Mouse (Mus musculus) limb, embryonic 15.5 days (tissue): ENCODE measurements around the gene Cdh18. TPM values are rescaled to one million over a fixed set of nuclear protein-coding genes. Genes with fewer than 3 reads are reported as not detected.

Experiments used
- ATAC-seq: fragments of 200-750 bp; cut with Nextera tagmentation; 2 replicates; pipeline ENCODE4 v1.8.0; 2017; ENCODE audit warnings: low read depth, moderate TSS enrichment; ENCODE audit not compliant: insufficient number of reproducible peaks, low FRiP score, low TSS enrichment
- H3K27ac ChIP-seq: fragments of 300-500 bp; sonication (generic); 2 replicates; pipeline ENCODE4 v1.5.1; 2015; ENCODE audit warnings: moderate library complexity, mild to moderate bottlenecking, inconsistent platforms
- H3K27me3 ChIP-seq: fragments of 300-500 bp; sonication (generic); 2 replicates; pipeline ENCODE4 v1.6.1; 2015; ENCODE audit warnings: inconsistent platforms
- H3K36me3 ChIP-seq: fragments of 300-500 bp; sonication (generic); 2 replicates; pipeline ENCODE4 v1.6.1; 2015; ENCODE audit warnings: inconsistent platforms
- H3K4me1 ChIP-seq: fragments of 300-500 bp; sonication (generic); 2 replicates; pipeline ENCODE4 v1.6.1; 2015; ENCODE audit warnings: inconsistent platforms
- H3K4me2 ChIP-seq: fragments of 300-500 bp; sonication (generic); 2 replicates; pipeline ENCODE4 v1.6.1; 2015; ENCODE audit warnings: mild to moderate bottlenecking, inconsistent platforms
- H3K4me3 ChIP-seq: fragments of 300-500 bp; sonication (generic); 2 replicates; pipeline ENCODE4 v1.5.1; 2015; ENCODE audit warnings: mild to moderate bottlenecking, inconsistent platforms
- H3K9ac ChIP-seq: fragments of 300-500 bp; sonication (generic); 2 replicates; pipeline ENCODE4 v1.6.1; 2015; ENCODE audit warnings: inconsistent platforms
- H3K9me3 ChIP-seq: fragments of 300-500 bp; sonication (generic); 2 replicates; pipeline ENCODE4 v1.6.1; 2016; ENCODE audit warnings: inconsistent platforms
- WGBS: fragments of 180-500 bp; shearing (Covaris S2); methylation state at CpG from one replicate; pipeline ENCODE4 v1.1.7; 2015; 5-methylcytosine and 5-hydroxymethylcytosine counted together
- polyA plus RNA-seq: library from polyadenylated mRNA; unstranded; fragments of >200 nt; fragmentation: Nextera tagmentation; extraction: Ambion mirVana; gene quantifications from 2 replicates; pipeline ENCODE4 v1.2.1, GENCODE M21; 2015

Cdh18 gene
- polyA plus RNA-seq, 1 experiment from 2014 or later: 0.90 TPM

DNA sequence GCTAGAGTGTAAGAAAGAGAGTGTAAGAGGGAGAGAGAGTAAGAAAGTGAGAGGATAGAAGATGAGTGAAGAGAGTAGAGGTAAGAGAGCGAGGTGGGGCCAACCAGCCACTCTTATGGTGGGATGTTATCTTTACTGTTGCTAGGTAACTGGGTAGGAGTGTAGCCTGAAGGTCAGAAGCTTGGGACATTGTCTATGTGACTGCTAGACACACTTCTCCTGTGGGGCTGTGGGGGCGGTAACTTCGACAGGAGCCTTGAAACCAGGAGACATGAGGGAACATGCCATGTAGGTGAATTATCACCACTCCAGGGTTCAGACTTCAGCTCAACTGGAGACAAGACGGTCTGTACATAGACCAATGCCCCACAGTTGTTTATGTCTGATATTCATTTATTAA, 227.5 kb downstream of the Cdh18 start:
- H3K4me1 ChIP-seq: no peaks in the 10 kb centered on the region
- no peak overlapping the region for H3K4me2 ChIP-seq
- H3K27ac ChIP-seq: no peak overlapping the region
- H3K4me3 ChIP-seq: no peak overlapping the region
- H3K9ac ChIP-seq: no peak overlapping the region
- ATAC-seq: no peak
- no peaks in the 10 kb centered on the region for H3K27me3 ChIP-seq
- 85% methylated on average over 4 of the region's 4 CpGs for WGBS
- no peaks in the 10 kb centered on the region for H3K36me3 ChIP-seq
- H3K9me3 ChIP-seq: no peaks in the 10 kb centered on the region

DNA sequence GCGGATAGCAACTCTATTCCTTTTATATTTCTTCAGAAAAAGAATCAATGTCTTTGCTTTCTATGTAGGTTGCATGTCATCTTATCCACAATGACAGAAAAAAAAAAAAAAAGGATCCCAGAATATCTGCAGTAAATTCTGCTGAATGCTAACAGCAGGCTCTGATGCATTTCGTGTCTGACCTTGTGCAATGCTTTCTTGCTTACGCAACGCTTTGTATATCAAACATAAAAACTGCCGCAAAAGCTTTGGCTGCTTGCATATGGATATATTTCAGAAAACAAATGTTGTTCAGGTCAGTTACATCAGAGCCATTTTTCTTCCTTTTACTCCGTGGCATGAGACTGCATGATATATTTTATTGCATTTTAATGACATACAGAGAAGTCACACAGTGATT, 240.9 kb downstream of the Cdh18 start:
- no peak overlapping the region for H3K9ac ChIP-seq
- no peak overlapping the region for H3K4me3 ChIP-seq
- no peaks in the 10 kb centered on the region for H3K9me3 ChIP-seq
- no peak overlapping the region for H3K4me2 ChIP-seq
- no peaks in the 10 kb centered on the region for H3K36me3 ChIP-seq
- H3K27ac ChIP-seq: no peak overlapping the region
- H3K4me1 ChIP-seq: no peaks in the 10 kb centered on the region
- H3K27me3 ChIP-seq: no peaks in the 10 kb centered on the region
- WGBS: 74% methylated on average over 6 of the region's 6 CpGs
- ATAC-seq: no peak

DNA sequence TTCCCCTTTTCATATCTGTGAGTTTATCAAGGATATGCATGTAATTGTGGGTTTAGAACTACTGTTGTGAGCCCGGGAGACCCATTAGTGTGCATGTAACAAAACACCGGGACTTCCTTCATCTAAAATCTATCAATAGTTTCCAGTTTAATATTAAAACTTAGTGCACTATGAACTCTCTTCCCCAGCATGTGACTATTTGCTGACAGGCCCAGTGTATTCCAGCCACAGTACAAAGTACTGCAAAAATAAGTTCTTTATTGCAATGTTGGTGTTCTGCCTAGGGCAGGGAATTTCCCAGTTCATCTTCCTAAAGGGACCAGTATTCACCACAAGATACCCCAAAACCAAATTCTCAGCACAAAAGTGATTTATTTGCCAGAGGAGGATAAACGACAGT, 243.0 kb downstream of the Cdh18 start:
- H3K27me3 ChIP-seq: no peaks in the 10 kb centered on the region
- H3K9ac ChIP-seq: no peak overlapping the region
- no peaks in the 10 kb centered on the region for H3K4me1 ChIP-seq
- 78% methylated on average over 3 of the region's 3 CpGs for WGBS
- H3K4me2 ChIP-seq: no peak overlapping the region
- no peak overlapping the region for H3K27ac ChIP-seq
- H3K9me3 ChIP-seq: no peaks in the 10 kb centered on the region
- no peak overlapping the region for H3K4me3 ChIP-seq
- no peaks in the 10 kb centered on the region for H3K36me3 ChIP-seq
- ATAC-seq: no peak

DNA sequence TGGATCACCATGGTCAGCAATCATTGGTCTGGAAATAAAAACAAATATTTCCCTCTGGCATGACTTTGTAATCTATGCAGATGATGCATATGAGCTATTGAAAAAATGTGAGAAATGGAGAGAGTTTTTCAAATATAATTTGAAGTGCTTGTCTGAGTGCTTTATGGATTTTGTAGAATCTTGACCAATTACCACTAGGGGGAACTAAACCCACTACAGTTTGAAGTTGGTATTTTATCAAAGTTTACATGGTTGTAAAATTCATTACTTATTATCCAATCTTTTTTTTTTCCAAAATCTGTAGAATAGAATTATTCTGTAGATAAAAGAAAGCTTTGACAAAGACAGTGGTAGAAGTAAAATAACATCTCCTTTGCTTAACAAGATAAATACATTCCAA, 284.3 kb downstream of the Cdh18 start:
- Histone ChIP-seq H3K36me3 (no peaks in the 10 kb centered on the region), H3K9me3 (no peaks in the 10 kb centered on the region), H3K27ac (no peak overlapping the region), H3K4me2 (no peak overlapping the region), H3K9ac (no peak overlapping the region), H3K4me1 (no peaks in the 10 kb centered on the region), H3K27me3 (no peaks in the 10 kb centered on the region), H3K4me3 (no peak overlapping the region)
- ATAC-seq: no peak

DNA sequence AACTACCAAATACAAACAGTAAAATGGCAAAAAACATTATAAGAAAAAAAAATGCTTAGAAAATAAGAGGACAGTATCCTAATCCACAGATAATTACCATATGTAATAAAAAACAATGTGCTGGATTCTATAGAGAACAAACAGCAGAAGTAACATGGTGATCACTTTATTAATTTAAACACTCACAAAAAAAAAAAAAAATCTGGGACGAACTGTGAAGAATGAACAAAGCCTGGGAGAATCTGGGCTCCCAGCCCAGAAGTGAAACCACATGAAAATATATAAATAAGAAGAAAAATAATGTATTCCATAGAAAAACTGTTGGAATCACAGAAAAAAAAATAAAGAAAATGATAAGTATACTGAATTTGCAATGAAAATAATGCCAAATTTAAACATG, 288.4 kb downstream of the Cdh18 start:
- no peaks in the 10 kb centered on the region for H3K27me3 ChIP-seq
- H3K9me3 ChIP-seq: no peaks in the 10 kb centered on the region
- H3K27ac ChIP-seq: no peak overlapping the region
- no peaks in the 10 kb centered on the region for H3K4me1 ChIP-seq
- no peak overlapping the region for H3K4me2 ChIP-seq
- no peak overlapping the region for H3K9ac ChIP-seq
- H3K36me3 ChIP-seq: no peaks in the 10 kb centered on the region
- H3K4me3 ChIP-seq: no peak overlapping the region
- no peak for ATAC-seq
- WGBS: 57% methylated on average over 1 of the region's 1 CpGs

DNA sequence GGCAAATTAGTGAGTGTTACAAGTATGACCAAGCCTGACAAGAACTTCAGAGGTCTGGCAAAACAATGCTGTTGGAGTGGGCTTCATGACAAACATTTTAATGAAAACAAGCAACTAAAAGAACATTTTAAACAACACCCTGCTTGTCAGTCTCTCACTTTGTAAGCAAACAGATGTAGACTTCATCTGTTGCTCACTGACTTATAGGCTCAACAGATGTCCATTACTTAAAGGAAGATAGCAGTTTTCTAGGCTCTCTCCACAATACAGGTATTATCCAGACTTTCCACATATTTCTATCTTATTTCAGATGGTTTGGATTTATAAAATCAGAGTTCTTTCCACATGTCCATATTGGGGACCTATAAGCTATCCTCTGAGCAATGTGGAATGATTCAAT, 308.9 kb downstream of the Cdh18 start:
- no peaks in the 10 kb centered on the region for H3K4me1 ChIP-seq
- H3K4me3 ChIP-seq: no peak overlapping the region
- H3K4me2 ChIP-seq: no peak overlapping the region
- H3K27ac ChIP-seq: no peak overlapping the region
- ATAC-seq: no peak
- no peaks in the 10 kb centered on the region for H3K36me3 ChIP-seq
- no peaks in the 10 kb centered on the region for H3K27me3 ChIP-seq
- no peaks in the 10 kb centered on the region for H3K9me3 ChIP-seq
- no peak overlapping the region for H3K9ac ChIP-seq

DNA sequence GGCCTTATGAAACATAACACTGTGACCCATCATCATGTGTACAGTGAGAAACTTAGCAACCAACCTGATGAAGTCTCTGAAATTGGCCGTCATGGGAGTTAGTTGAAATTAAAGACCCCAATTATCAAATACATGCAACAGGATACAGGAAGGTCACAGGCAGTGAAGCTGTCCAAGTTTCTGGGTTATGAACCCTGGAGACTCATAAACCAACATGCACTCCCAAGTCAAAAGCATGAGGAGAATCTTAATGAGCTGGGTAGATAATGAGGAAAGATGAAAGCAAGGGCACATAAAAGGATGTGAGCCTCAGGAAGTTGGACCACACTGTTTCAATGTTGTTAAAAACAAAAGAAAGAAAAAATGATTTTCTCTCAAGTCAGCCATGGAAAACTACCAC, 321.9 kb downstream of the Cdh18 start:
- no peak overlapping the region for H3K9ac ChIP-seq
- no peak for ATAC-seq

DNA sequence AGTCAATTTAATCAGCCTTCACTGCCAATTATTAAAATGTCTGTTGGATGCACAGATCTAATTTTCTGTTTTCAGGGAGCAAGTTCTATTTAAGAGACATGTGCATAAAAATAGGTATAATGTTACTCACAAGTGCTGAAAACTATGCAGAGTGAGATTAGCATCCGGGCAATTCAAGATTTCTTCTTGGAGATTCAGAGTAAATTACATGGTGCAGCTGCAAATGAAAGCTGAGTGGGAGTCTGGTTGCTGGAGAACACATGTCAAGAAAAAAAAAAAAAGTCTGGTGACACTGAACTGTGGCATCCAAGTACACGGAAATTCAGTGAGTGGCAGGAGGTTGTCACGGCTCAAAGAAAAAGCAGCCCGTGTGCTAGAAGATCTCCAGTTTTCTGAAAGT, 348.9 kb downstream of the Cdh18 start:
- Histone ChIP-seq H3K4me2 (no peak overlapping the region), H3K27ac (no peak overlapping the region), H3K4me3 (no peak overlapping the region), H3K9ac (no peak overlapping the region), H3K27me3 (no peaks in the 10 kb centered on the region), H3K36me3 (no peaks in the 10 kb centered on the region), H3K9me3 (no peaks in the 10 kb centered on the region), H3K4me1 (no peaks in the 10 kb centered on the region)
- ATAC-seq: no peak
- WGBS: 61% methylated on average over 4 of the region's 4 CpGs

More for the DNA sequence above, 321.9 kb downstream of the Cdh18 start:
- H3K9me3 ChIP-seq: no peaks in the 10 kb centered on the region
- H3K4me1 ChIP-seq: no peaks in the 10 kb centered on the region
- H3K27ac ChIP-seq: no peak overlapping the region
- WGBS: 22% methylated on average over 1 of the region's 1 CpGs
- no peak overlapping the region for H3K4me3 ChIP-seq
- no peak overlapping the region for H3K4me2 ChIP-seq
- no peaks in the 10 kb centered on the region for H3K36me3 ChIP-seq
- no peaks in the 10 kb centered on the region for H3K27me3 ChIP-seq

DNA sequence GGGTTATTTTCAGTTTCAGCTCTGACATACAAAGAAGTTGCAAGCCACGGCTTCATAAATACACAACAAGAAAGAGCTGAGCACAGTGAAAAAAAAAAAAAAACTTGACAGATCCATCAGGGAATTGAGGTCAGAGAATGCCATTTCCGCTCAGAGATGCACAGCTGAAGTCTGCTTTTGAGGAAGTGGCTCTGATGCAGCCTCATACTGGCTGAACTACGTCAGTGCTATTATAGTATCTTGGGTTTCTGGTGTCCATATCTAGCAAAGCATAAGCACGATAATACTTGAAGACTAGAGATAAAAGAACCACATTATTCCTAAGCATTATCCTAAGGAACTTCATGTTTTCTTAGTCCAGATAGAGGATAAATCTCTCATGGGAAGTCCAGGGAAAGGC, 349.4 kb downstream of the Cdh18 start:
- Histone ChIP-seq H3K9ac (no peak overlapping the region), H3K36me3 (no peaks in the 10 kb centered on the region), H3K9me3 (no peaks in the 10 kb centered on the region), H3K4me3 (no peak overlapping the region), H3K27me3 (no peaks in the 10 kb centered on the region), H3K27ac (no peak overlapping the region), H3K4me2 (no peak overlapping the region), H3K4me1 (no peaks in the 10 kb centered on the region)
- ATAC-seq: no peak
- 67% methylated on average over 4 of the region's 4 CpGs for WGBS

DNA sequence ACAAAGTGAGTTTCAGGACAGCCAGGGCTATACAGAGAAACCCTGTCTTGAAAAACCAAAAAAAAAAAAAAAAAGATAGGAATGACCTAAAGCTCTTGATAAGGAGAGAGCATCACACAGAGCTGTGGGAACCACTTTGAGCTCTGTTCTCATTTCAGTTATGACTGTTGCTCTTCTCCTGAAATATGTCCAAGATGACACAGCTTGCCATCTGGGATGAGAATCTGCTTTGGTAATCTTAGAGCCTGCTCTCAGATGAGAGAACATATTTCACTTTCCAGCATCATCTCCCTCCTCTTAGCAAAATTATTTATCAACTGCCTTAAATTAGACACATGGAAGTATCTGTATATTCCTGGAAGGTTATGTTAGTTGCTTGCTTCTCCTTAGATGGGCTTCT, 365.6 kb downstream of the Cdh18 start:
- Histone ChIP-seq H3K9me3 (no peaks in the 10 kb centered on the region), H3K27me3 (no peaks in the 10 kb centered on the region), H3K27ac (no peak overlapping the region), H3K4me2 (no peak overlapping the region), H3K4me3 (no peak overlapping the region), H3K9ac (no peak overlapping the region), H3K4me1 (no peaks in the 10 kb centered on the region), H3K36me3 (no peaks in the 10 kb centered on the region)
- no peak for ATAC-seq

DNA sequence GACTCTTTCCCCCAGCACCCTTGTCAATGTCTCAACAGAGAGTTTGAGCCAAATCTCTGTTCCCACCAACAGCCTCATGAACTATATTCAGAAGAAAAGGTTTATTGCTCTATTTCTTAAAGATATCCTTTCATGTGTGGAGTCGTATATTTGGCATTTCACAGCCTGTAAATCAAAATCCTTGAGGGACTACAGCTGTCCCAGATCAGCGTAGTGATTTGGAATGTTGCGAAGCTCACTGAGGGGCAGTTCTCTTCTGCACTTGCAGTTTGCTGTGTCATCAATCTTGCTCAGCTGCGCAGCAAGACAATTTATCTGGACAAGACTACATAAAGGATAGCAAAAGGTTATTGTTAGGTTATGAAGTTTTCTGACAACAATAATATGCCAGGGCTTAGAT, 385.5 kb downstream of the Cdh18 start:
- WGBS: 33% methylated on average over 4 of the region's 4 CpGs
- no peak overlapping the region for H3K9ac ChIP-seq
- no peak for ATAC-seq

DNA sequence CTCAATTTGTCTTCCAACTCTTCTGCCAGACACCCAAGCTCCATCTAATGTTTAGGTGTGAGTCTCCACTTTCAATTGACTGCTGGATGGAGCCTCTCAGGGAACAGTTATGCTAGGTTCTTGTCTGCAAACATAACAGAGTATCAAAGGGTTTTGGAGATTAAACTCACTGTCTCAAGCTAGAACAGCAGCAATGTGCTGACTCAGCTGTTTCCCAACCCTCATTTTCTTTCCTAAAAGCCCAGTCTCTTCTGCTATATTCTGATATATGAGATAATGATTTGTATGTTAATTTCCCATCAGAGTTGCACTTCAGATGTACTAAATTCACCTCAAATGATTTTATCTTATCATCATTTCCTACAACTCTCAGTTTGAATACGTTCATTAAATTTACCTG, 398.4 kb downstream of the Cdh18 start:
- Histone ChIP-seq H3K4me2 (no peak overlapping the region), H3K27ac (no peak overlapping the region), H3K27me3 (no peaks in the 10 kb centered on the region), H3K36me3 (no peaks in the 10 kb centered on the region), H3K4me1 (no peaks in the 10 kb centered on the region), H3K4me3 (no peak overlapping the region), H3K9me3 (no peaks in the 10 kb centered on the region), H3K9ac (no peak overlapping the region)
- 76% methylated on average over 1 of the region's 1 CpGs for WGBS
- no peak for ATAC-seq

More for the DNA sequence above, 385.5 kb downstream of the Cdh18 start:
- Histone ChIP-seq H3K27me3 (no peaks in the 10 kb centered on the region), H3K4me2 (no peak overlapping the region), H3K27ac (no peak overlapping the region), H3K4me1 (no peaks in the 10 kb centered on the region), H3K4me3 (no peak overlapping the region), H3K36me3 (no peaks in the 10 kb centered on the region), H3K9me3 (no peaks in the 10 kb centered on the region)

DNA sequence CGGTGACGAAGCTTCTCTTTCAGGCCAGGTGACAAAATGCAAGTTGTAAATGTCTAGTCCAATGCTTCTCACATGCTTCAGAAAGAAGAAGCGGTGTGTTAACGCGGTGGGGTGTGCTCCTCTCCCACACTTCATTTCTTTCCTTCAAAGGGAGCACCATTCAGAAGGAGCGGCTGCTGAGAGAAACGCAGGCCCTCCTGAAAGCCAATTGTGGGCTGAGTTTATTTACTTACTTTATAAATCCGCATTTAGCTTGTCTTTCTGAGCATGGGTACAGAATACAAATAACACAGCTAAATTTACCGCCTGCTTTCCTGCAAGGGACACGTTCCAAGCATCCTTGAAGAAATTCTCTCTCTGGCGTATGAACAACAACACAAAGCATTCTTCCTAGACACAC, 420.6 kb downstream of the Cdh18 start:
- Histone ChIP-seq H3K36me3 (no peaks in the 10 kb centered on the region), H3K4me1 (no peaks in the 10 kb centered on the region), H3K9me3 (no peaks in the 10 kb centered on the region), H3K27ac (no peak overlapping the region), H3K9ac (no peak overlapping the region), H3K4me2 (no peak overlapping the region), H3K27me3 (no peaks in the 10 kb centered on the region), H3K4me3 (no peak overlapping the region)
- ATAC-seq: no peak
- 83% methylated on average over 11 of the region's 11 CpGs for WGBS
